Mouse (Mus musculus): ENCODE results near the gene Ldb3.

- TF ChIP-seq CTCF (conservative IDR thresholded peaks at IDR 0.05; ENCODE audit: low read length), result no peak
- TF ChIP-seq POU5F1 (IDR thresholded peaks at IDR 0.05; ENCODE audit: borderline replicate concordance, low read length), result no peak
These were observed 477 bp downstream of the Ldb3 start for GRCm38 (mm10) chr14:34588005-34588404.
